Mouse (Mus musculus) heart, postnatal 14 days (tissue): ENCODE data around the gene Gtf3a. TPM values are rescaled to one million over a fixed set of nuclear protein-coding genes. Genes with fewer than 3 reads are reported as not detected.
A peak's percentile ranks its signal among the peaks of the same experiment; 100 is the strongest.
"Not testable (repeated sequence)": the region's sequence is repeated elsewhere in the genome, so short reads cannot be mapped to it uniquely, and the experiment has no call there.

ENCODE experiments used
- DNase-seq, 2 experiments: peaks; one replicate each; pipeline ENCODE4 v3.0.0; 2021 to 2022
- intact Hi-C: fragments of 180-260 bp; cut with DNase I; formaldehyde crosslinking; loops from one replicate; pipeline ENCODE4 v1.15.1; 2025
- total RNA-seq, 2 experiments: library from RNA; stranded (reverse); gene quantifications; 2 replicates each; pipeline ENCODE4 v1.2.3; 2021

The Gtf3a gene
- total RNA-seq, 2 experiments from 2014 or later: 20.4 to 21.5 TPM

- DNase-seq: no peak
- intact Hi-C loops: no loop called here
Observed at GRCm38 (mm10) chr5:146931904-146932553, 16.4 kb upstream of the Gtf3a start.

DNA sequence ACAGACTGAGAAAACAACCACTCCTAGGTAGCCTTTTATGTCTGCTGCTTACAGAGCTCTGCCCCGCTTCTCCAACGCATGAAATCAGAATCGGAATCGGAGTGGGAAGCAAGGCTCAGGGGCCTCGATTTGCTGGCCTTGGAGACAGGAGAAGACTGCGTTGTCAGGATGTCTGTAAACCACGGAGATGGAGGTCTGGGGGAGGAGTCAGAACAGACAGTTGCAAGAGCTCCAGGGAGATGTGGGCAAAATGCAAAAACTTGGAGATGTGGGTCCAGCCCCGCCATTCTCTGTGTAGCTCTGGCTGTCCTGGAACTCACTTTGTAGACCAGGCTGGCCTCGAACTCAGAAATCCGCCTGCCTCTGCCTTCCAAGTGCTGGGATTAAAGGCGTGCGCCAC, 15.0 kb upstream of the Gtf3a start:
- no peak for DNase-seq
- intact Hi-C loops: no loop called here

- intact Hi-C loops: no loop called here
- DNase-seq: no peak
Observed at GRCm38 (mm10) chr5:146937541-146938503, 10.6 kb upstream of the Gtf3a start.

- no peak for DNase-seq
- intact Hi-C loops: no loop called here
Observed at GRCm38 (mm10) chr5:146939109-146939796, 9.2 kb upstream of the Gtf3a start.

- intact Hi-C loops: loop anchor here (1.0 to 10.0 kb wide), 3 partner anchors 43 to 355 kb away; no protein-coding TSS in a partner anchor
- DNase-seq: peak in 1 of 2 experiments; percentile 33
Observed at GRCm38 (mm10) chr5:146940219-146940618, 8.2 kb upstream of the Gtf3a start.

DNA sequence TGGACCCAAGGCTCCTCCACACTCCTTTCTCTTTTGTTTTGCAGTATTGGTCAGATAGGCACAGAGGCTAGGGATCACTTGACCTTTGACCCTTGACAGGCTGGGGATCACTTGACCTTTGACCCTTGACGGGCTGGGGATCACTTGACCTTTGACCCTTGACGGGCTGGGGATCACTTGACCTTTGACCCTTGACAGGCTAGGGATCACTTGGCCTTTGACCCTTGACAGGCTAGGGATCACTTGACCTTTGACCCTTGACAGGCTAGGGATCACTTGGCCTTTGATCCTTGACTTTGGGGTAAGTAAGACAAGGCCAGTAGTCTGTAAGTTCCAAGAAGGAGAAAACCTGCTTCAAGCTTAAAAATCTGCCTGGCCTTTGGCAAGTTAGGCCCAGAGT, 6.5 kb upstream of the Gtf3a start:
- intact Hi-C loops: loop anchor here (2.0 to 10.0 kb wide), 2 partner anchors 41 to 353 kb away; no protein-coding TSS in a partner anchor
- not testable (repeated sequence) for DNase-seq

GRCm38 (mm10) chr5:146942965-146943364, 5.5 kb upstream of the Gtf3a start:
- no peak for DNase-seq
- intact Hi-C loops: loop anchor here (10.0 kb wide), 1 partner anchor 352 kb away; no protein-coding TSS in a partner anchor

DNA sequence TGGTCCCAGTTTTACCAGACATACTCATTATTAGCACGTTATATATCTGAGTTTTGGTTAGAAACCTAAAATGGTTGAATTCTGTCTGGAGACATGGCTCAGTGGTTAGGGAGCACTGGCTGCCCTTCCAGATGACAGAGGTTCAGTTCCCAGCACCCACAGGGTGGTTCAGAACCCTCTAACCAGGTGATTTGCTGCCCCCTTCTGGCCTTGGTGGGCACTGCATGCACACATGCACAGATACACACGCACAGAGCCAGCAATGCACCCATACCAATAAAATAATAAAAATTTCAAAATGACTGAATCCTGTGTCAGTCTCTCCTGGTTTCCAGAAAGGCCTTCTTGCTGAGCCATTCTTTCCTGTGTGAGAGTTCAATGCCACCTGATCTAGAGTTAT, 3.9 kb upstream of the Gtf3a start:
- DNase-seq: no peak
- intact Hi-C loops: loop anchor here (10.0 kb wide), 1 partner anchor 350 kb away; no protein-coding TSS in a partner anchor

DNA sequence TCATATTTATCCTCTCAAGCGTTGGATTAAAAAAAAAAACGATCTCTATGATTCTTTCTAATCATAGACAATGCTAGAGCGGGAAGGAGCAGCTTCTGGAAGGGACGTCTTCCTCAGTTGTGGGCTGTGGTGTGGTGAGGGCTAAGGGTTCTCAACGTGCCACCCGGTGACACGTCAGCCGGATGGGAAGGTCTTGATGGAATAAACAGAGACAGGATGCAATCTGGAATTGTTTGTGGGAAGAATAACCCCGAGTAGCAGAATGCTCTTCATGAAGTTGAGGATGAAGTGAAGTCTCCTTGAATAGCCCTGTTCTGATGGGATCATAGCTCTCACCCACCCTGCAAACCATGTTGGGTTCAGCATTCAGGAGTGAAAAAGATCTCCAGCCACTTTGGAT, 1.8 kb upstream of the Gtf3a start:
- intact Hi-C loops: loop anchor here (10.0 kb wide), 1 partner anchor 348 kb away; no protein-coding TSS in a partner anchor
- DNase-seq: no peak

- intact Hi-C loops: loop anchor here (10.0 kb wide), 1 partner anchor 347 kb away; no protein-coding TSS in a partner anchor
Observed at GRCm38 (mm10) chr5:146947497-146947896, 960 bp upstream of the Gtf3a start.

GRCm38 (mm10) chr5:146948041-146948507, 383 bp upstream of the Gtf3a start:
- DNase-seq: no peak
- intact Hi-C loops: loop anchor here (10.0 kb wide), 1 partner anchor 347 kb away; no protein-coding TSS in a partner anchor

More at GRCm38 (mm10) chr5:146947497-146947896, 960 bp upstream of the Gtf3a start:
- no peak for DNase-seq

- intact Hi-C loops: no loop called here
- DNase-seq: no peak
Observed at GRCm38 (mm10) chr5:146954576-146954975, 6.1 kb downstream of the Gtf3a start.

DNA sequence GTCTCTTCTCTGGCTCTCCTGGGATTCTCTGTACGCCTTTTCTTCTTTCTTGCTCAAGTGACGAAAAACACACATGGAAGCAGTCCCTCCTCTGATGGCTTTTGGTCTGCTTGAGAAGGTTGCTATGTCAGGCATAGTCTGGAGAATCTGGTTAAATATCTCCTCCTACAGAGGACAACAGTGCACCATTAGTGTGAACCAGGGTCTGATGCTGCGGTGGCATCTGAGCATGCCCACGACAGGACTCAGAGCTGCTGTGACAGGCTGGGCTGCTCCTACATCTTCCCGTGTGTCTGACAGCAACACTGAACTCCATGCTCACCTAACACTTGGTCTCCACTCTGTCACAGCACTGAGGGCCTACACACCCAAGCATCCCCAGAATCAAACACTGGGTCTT, 7.2 kb downstream of the Gtf3a start:
- intact Hi-C loops: no loop called here
- no peak for DNase-seq

DNA sequence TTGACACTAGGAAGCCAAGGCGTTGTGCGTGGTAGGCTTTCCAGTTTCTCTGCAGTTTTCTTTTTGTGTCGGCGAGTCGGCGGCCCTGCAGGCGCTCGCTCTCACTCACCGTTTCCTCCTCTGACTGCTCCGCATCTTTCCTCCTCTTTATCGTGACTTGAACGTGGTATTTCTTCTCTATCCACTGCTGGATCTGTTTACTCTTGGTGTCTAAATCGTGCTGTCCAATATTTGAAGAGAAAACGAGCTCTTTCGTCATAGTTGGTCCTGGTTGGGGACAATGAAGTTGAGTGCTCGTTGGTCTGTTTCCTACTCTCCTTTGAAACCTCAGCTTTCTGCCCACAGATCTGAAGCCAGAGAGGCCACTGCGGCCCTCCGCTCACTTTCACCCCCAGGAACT, 8.2 kb downstream of the Gtf3a start:
- DNase-seq: no peak
- intact Hi-C loops: no loop called here

DNA sequence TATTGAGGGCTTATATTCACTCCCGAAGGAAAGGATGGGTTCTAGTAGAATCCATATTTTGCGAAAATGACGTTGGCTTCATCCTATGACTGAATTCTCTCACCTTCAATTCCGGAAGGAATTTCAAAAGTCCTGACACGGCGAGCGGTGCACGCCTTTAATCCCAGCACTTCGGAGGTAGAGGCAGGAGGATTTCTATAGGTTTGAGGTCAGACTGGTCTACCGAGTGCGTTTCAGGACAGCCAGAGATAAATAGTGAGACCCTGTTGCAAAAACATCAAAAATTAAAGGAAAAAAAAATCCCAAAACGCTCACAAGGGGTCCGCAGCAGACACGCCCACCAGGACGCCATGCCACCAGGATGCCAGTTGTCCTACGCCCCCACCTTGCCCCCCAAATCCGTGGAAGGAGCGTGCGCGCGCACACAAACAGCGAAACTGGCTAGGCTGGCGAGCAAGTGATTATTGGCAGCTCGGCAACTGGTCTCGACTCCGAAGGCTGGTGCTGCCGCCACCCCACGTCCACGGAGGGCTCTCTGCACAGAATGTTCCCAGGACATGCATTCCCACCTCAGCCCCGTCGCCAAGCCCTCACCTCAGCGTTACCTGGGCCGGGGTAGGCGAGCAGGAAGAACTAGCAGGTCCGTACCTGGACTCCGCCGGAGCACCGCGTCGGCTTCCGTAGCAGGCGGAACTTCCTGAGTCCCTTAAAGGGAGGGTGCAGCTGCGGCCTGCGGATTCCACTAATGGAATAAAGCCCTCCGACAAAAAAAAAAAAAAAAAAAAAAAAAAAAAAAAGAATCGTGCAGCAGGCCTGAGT, 14.9 kb downstream of the Gtf3a start, which contains the start of gene Mtif3:
Gene Mtif3, minus strand, starts transcription at position 683 of the 819 bp plus-strand sequence.
- peak; percentile 79 to 81 for DNase-seq
- intact Hi-C loops: no loop called here

- DNase-seq: peak in 1 of 2 experiments; percentile 25
- intact Hi-C loops: no loop called here
Observed at GRCm38 (mm10) chr5:146963937-146964278, 15.5 kb downstream of the Gtf3a start.

DNA sequence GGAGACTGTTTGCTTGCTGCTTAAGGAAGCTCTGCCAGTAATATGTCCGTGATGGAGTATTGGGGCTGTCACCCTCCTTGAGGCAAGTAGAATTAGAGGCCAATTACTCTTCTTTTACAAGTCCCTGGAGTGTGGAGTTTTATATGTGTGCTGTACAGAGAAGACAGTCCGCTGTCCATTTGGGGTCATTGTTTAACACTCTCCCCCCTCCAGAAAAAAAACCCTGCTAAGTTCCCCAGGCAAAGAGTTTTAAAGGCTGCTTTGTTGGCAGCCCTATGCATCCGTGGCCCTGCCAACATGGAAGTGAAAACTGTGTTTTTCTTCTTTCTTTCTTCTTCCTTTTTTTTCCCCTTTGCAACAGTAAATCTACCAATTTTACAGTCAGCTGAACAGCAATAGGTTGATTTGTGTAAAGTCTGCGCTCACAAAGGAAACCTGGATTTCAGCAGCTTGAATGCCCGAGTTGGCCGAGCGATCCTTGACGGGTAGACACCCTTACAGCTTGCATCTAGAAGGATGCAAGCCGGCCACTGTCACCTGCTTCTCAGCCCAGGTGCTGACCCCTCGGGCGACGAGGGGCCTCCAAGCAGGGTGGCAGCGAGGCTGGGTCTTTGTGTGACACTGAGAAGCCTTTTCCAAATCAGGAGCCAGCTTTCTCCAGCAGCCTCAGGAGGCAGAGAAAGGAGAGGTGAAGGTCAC, 20.4 kb downstream of the Gtf3a start:
- intact Hi-C loops: no loop called here
- DNase-seq: no peak

GRCm38 (mm10) chr5:146971776-146972561, 23.5 kb downstream of the Gtf3a start:
- intact Hi-C loops: no loop called here

More at GRCm38 (mm10) chr5:146971776-146972561, 23.5 kb downstream of the Gtf3a start:
- no peak for DNase-seq
